Mouse (Mus musculus) stomach, postnatal 0 days (tissue): ENCODE measurements around the gene Gtf2a2. TPM values are rescaled to one million over a fixed set of nuclear protein-coding genes. Genes with fewer than 3 reads are reported as not detected.

Experiments used
- ATAC-seq: fragments of 200-750 bp; cut with Nextera tagmentation; 2 replicates; pipeline ENCODE4 v1.8.0; 2017; ENCODE audit not compliant: low FRiP score, low TSS enrichment
- DNase-seq: peaks from one replicate; pipeline ENCODE4 v3.0.0-alpha.2; 2016; ENCODE audit warnings: low spot score
- H3K27ac ChIP-seq: fragments of 300-500 bp; sonication (generic); replicated peaks from 2 replicates; pipeline ENCODE4 v1.5.1; 2014; ENCODE audit warnings: mild to moderate bottlenecking, control low read depth
- H3K27me3 ChIP-seq: fragments of 300-500 bp; sonication (generic); 2 replicates; pipeline ENCODE4 v1.6.1; 2014; ENCODE audit warnings: low read length; ENCODE audit not compliant: control insufficient read depth, insufficient read depth
- H3K36me3 ChIP-seq: fragments of 300-500 bp; sonication (generic); 2 replicates; pipeline ENCODE4 v1.6.1; 2014; ENCODE audit warnings: low read length, mixed read lengths; ENCODE audit not compliant: control insufficient read depth, insufficient read depth
- H3K4me1 ChIP-seq: fragments of 300-500 bp; sonication (generic); replicated peaks from 2 replicates; pipeline ENCODE4 v1.6.1; 2014; ENCODE audit warnings: antibody characterized with exemption; ENCODE audit not compliant: control insufficient read depth, insufficient read depth
- H3K4me2 ChIP-seq: fragments of 300-500 bp; sonication (generic); replicated peaks from 2 replicates; pipeline ENCODE4 v1.6.1; 2014; ENCODE audit warnings: low read depth, mild to moderate bottlenecking, control low read depth, moderate library complexity
- H3K4me3 ChIP-seq: fragments of 300-500 bp; sonication (generic); 2 replicates; pipeline ENCODE4 v1.5.1; 2014; ENCODE audit warnings: low read depth, low read length, control low read depth
- H3K9ac ChIP-seq: fragments of 300-500 bp; sonication (generic); 2 replicates; pipeline ENCODE4 v1.6.1; 2014; ENCODE audit warnings: mild to moderate bottlenecking, low read length, control low read depth, mixed read lengths
- H3K9me3 ChIP-seq: fragments of 300-500 bp; sonication (generic); 2 replicates; pipeline ENCODE4 v1.6.1; 2016; ENCODE audit warnings: low read length; ENCODE audit not compliant: control insufficient read depth
- CTCF ChIP-seq: IDR thresholded peaks from 2 replicates; pipeline ENCODE4 v1.5.1; 2016; ENCODE audit warnings: antibody characterized with exemption, low read depth, mild to moderate bottlenecking, moderate library complexity
- EP300 ChIP-seq: optimal IDR thresholded peaks from 2 replicates; pipeline ENCODE3; 2016; ENCODE audit warnings: antibody characterized with exemption
- WGBS: fragments of 180-500 bp; shearing (Covaris S2); extraction: QIAGEN DNeasy Blood & Tissue Kit; methylation state at CpG from one replicate; pipeline ENCODE4 v1.1.7; 2014; 5-methylcytosine and 5-hydroxymethylcytosine counted together
- polyA plus RNA-seq: library from polyadenylated mRNA; unstranded; fragments of >200 nt; fragmentation: Nextera tagmentation; extraction: Ambion mirVana; gene quantifications from 2 replicates; pipeline ENCODE4 v1.2.1, GENCODE M21; 2015

The Gtf2a2 gene
- polyA plus RNA-seq, 1 experiment from 2014 or later: 160 TPM

DNA sequence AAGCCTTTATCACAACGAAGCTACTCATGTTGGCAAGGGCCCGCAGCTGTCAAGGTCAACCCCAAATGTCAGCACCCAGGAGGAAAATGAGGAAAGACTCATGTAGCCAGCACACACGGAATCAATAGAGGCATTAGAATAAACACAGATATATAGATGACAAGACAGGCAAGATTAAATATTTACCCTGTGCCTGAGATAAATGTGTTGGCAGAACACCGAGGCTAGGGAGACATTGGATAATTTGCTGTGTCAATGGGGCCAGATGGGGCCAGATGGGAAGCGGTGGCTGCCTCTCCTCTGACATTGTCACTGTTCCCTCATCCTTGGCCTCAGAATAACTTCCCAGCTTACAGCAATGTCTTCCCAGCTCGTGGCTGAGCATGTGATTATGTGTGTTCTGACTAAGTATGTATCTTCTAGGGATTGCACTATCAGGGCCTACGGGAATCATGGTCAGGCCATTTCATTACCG lies 57.6 kb downstream of the Gtf2a2 start:
- DNase-seq (peak; percentile 45), ATAC-seq (peak; percentile 48)
- 31% methylated on average over 8 of the region's 8 CpGs for WGBS
- H3K27ac ChIP-seq: peak overlapping the region; percentile 40; the same call in 1 of the 2 replicates
- H3K4me3 ChIP-seq: no peak overlapping the region
- no peaks in the 10 kb centered on the region for H3K9me3 ChIP-seq
- no peaks in the 10 kb centered on the region for H3K27me3 ChIP-seq
- no peak for TF ChIP-seq EP300
- no peak for TF ChIP-seq CTCF
- H3K36me3 ChIP-seq: no peaks in the 10 kb centered on the region
- H3K9ac ChIP-seq: no peak overlapping the region
- no peak overlapping the region for H3K4me2 ChIP-seq
- H3K4me1 ChIP-seq: no peaks in the 10 kb centered on the region

DNA sequence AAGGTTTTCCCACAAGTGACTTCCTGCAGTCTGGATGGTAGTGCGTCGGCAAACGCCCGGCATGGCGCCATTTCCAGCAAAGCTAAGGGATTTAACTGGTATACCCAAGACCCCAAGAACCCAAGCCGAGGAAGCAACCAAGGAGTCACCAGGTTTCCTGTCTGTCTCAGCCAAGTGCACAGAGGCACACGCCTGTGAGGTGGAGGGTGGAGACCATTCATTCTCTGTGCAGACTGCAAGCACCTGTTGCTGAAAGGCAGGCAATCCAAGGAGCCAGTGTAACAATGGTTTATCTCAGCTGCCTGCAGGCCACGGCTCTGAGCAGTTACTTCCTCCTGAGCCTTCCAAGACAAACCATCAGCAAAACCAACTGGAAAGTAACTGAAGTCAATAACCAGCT lies 60.0 kb downstream of the Gtf2a2 start:
- DNase-seq: peak; percentile 70
- peak overlapping the region; percentile 67 for H3K27ac ChIP-seq
- ATAC-seq: peak; percentile 86
- no peak for TF ChIP-seq CTCF
- no peak for TF ChIP-seq EP300
- H3K4me1 ChIP-seq: no peaks in the 10 kb centered on the region
- no peaks in the 10 kb centered on the region for H3K9me3 ChIP-seq
- H3K4me3 ChIP-seq: no peak overlapping the region
- H3K9ac ChIP-seq: no peak overlapping the region
- WGBS: 71% methylated on average over 8 of the region's 8 CpGs
- no peaks in the 10 kb centered on the region for H3K36me3 ChIP-seq
- no peak overlapping the region for H3K4me2 ChIP-seq
- no peaks in the 10 kb centered on the region for H3K27me3 ChIP-seq

Other genes starting within 250 kb of the Gtf2a2 start
- gene Bnip2, start 23.1 kb upstream of the Gtf2a2 start, polyA plus RNA-seq: 59.2 and 65.6 TPM in 2 replicates
- gene Gcnt3, start 25.5 kb downstream of the Gtf2a2 start, polyA plus RNA-seq: 76.2 and 81.1 TPM in 2 replicates
- 2.9 and 3.0 TPM in 2 replicates for gene Fam81a, start 130.0 kb downstream of the Gtf2a2 start, polyA plus RNA-seq
- gene Myo1e, start 194.8 kb downstream of the Gtf2a2 start, polyA plus RNA-seq: 15.3 and 15.7 TPM in 2 replicates